Mouse (Mus musculus): ENCODE data around the gene 1700066M21Rik. TPM values are rescaled to one million over a fixed set of nuclear protein-coding genes. Genes with fewer than 3 reads are reported as not detected.

Gene 1700066M21Rik
- polyA plus RNA-seq, 1 experiment from 2014 or later = 13.4 TPM

- H3K9ac ChIP-seq = no peak overlapping the region
- WGBS = 91% methylated on average over 2 of the region's 2 CpGs
- H3K36me3 ChIP-seq = peaks cover 36% of the 10 kb centered on the region
- no peak overlapping the region for H3K4me2 ChIP-seq (replicated peaks)
- no peak overlapping the region for H3K4me3 ChIP-seq
- H3K9me3 ChIP-seq = no peaks in the 10 kb centered on the region
- ATAC-seq (ENCODE audit: insufficient number of reproducible peaks, insufficient read depth, low FRiP score, low TSS enrichment) = no peak
- no peaks in the 10 kb centered on the region for H3K27me3 ChIP-seq
- peaks cover 6% of the 10 kb centered on the region; the same call in 1 of the 2 replicates for H3K4me1 ChIP-seq
- no peak overlapping the region for H3K27ac ChIP-seq
Observed at GRCm38 (mm10) chr1:57400877-57401276, 23.5 kb downstream of the 1700066M21Rik start.

GRCm38 (mm10) chr1:57402116-57402515, 24.7 kb downstream of the 1700066M21Rik start:
- 91% methylated on average over 5 of the region's 5 CpGs for WGBS
- Histone ChIP-seq H3K9ac (no peak overlapping the region), H3K9me3 (no peaks in the 10 kb centered on the region), H3K4me2 (replicated peaks) (no peak overlapping the region), H3K4me1 (peaks cover 6% of the 10 kb centered on the region; the same call in 1 of the 2 replicates), H3K27ac (no peak overlapping the region), H3K4me3 (no peak overlapping the region), H3K27me3 (no peaks in the 10 kb centered on the region), H3K36me3 (peaks cover 26% of the 10 kb centered on the region)
- no peak for ATAC-seq (ENCODE audit: insufficient number of reproducible peaks, insufficient read depth, low FRiP score, low TSS enrichment)

GRCm38 (mm10) chr1:57406187-57407151, 29.0 kb downstream of the 1700066M21Rik start, which contains the start of the genes Maip1 and Tyw5:
Maip1 (plus strand) TSS chr1:57406328.
Tyw5 (minus strand) TSS chr1:57407101.
- Histone ChIP-seq H3K9ac (peak within 1 kb of the TSS; percentile 83), H3K36me3 (peaks cover 2% of the 10 kb centered on the region; the same call in 1 of the 2 replicates), H3K9me3 (no peaks in the 10 kb centered on the region), H3K4me2 (replicated peaks) (peak within 1 kb of the TSS; percentile 73), H3K4me1 (peaks cover 24% of the 10 kb centered on the region), H3K27ac (peak within 1 kb of the TSS; percentile 93), H3K27me3 (no peaks in the 10 kb centered on the region), H3K4me3 (peak within 1 kb of the TSS; percentile 77)
- ATAC-seq (ENCODE audit: insufficient number of reproducible peaks, insufficient read depth, low FRiP score, low TSS enrichment) = peak; percentile 75; the same call in 1 of the 2 replicates
- under 1% methylated on average over 72 of the region's 72 CpGs for WGBS

GRCm38 (mm10) chr1:57408994-57409393, 31.6 kb downstream of the 1700066M21Rik start:
- no peaks in the 10 kb centered on the region for H3K27me3 ChIP-seq
- H3K27ac ChIP-seq = no peak overlapping the region
- no peak for ATAC-seq (ENCODE audit: insufficient number of reproducible peaks, insufficient read depth, low FRiP score, low TSS enrichment)
- H3K9me3 ChIP-seq = no peaks in the 10 kb centered on the region
- no peak overlapping the region for H3K4me3 ChIP-seq
- peaks cover 16% of the 10 kb centered on the region for H3K36me3 ChIP-seq
- peak overlapping the region; percentile 73; the same call in 1 of the 2 replicates for H3K4me2 ChIP-seq (replicated peaks)
- WGBS = 79% methylated on average over 2 of the region's 2 CpGs
- no peak overlapping the region for H3K9ac ChIP-seq
- H3K4me1 ChIP-seq = peaks cover 24% of the 10 kb centered on the region

GRCm38 (mm10) chr1:57413397-57413796, 36.0 kb downstream of the 1700066M21Rik start:
- WGBS = 72% methylated on average over 2 of the region's 2 CpGs
- peaks cover 42% of the 10 kb centered on the region for H3K36me3 ChIP-seq

GRCm38 (mm10) chr1:57423696-57424095, 46.3 kb downstream of the 1700066M21Rik start:
- ATAC-seq (ENCODE audit: insufficient number of reproducible peaks, insufficient read depth, low FRiP score, low TSS enrichment) = no peak
- H3K36me3 ChIP-seq = no peaks in the 10 kb centered on the region
- H3K9ac ChIP-seq = no peak overlapping the region
- H3K4me2 ChIP-seq (replicated peaks) = no peak overlapping the region
- no peaks in the 10 kb centered on the region for H3K9me3 ChIP-seq
- no peaks in the 10 kb centered on the region for H3K27me3 ChIP-seq
- no peaks in the 10 kb centered on the region for H3K4me1 ChIP-seq
- WGBS = 5% methylated on average over 1 of the region's 1 CpGs
- no peak overlapping the region for H3K4me3 ChIP-seq
- no peak overlapping the region for H3K27ac ChIP-seq

More at GRCm38 (mm10) chr1:57413397-57413796, 36.0 kb downstream of the 1700066M21Rik start:
- ATAC-seq (ENCODE audit: insufficient number of reproducible peaks, insufficient read depth, low FRiP score, low TSS enrichment) = no peak
- no peaks in the 10 kb centered on the region for H3K9me3 ChIP-seq
- no peak overlapping the region for H3K9ac ChIP-seq
- H3K4me2 ChIP-seq (replicated peaks) = no peak overlapping the region
- no peak overlapping the region for H3K27ac ChIP-seq
- H3K4me1 ChIP-seq = peaks cover 9% of the 10 kb centered on the region
- H3K27me3 ChIP-seq = no peaks in the 10 kb centered on the region
- H3K4me3 ChIP-seq = no peak overlapping the region

GRCm38 (mm10) chr1:57428368-57429308, 51.2 kb downstream of the 1700066M21Rik start:
- H3K36me3 ChIP-seq = no peaks in the 10 kb centered on the region
- no peaks in the 10 kb centered on the region for H3K27me3 ChIP-seq
- ATAC-seq (ENCODE audit: insufficient number of reproducible peaks, insufficient read depth, low FRiP score, low TSS enrichment) = peak; percentile 66; the same call in 1 of the 2 replicates
- H3K27ac ChIP-seq = 0 out of 2 replicates have a peak overlapping the region, but pooled peaks have one; percentile 11
- no peaks in the 10 kb centered on the region for H3K9me3 ChIP-seq
- H3K4me2 ChIP-seq (replicated peaks) = peak overlapping the region; percentile 37
- no peak overlapping the region for H3K4me3 ChIP-seq
- no peak overlapping the region for H3K9ac ChIP-seq
- H3K4me1 ChIP-seq = peaks cover 9% of the 10 kb centered on the region; the same call in 1 of the 2 replicates
- WGBS = 45% methylated on average over 16 of the region's 16 CpGs

- peak overlapping the region; percentile 41 for H3K4me2 ChIP-seq (replicated peaks)
- H3K36me3 ChIP-seq = no peaks in the 10 kb centered on the region
- under 1% methylated on average over 12 of the region's 12 CpGs for WGBS
- peaks cover 9% of the 10 kb centered on the region; the same call in 1 of the 2 replicates for H3K4me1 ChIP-seq
- peak overlapping the region; percentile 12; the same call in 1 of the 2 replicates for H3K27ac ChIP-seq
- ATAC-seq (ENCODE audit: insufficient number of reproducible peaks, insufficient read depth, low FRiP score, low TSS enrichment) = 0 out of 2 replicates have a peak, but pooled peaks have one; percentile 19
- H3K9ac ChIP-seq = no peak overlapping the region
- no peak overlapping the region for H3K4me3 ChIP-seq
- H3K9me3 ChIP-seq = no peaks in the 10 kb centered on the region
- no peaks in the 10 kb centered on the region for H3K27me3 ChIP-seq
Observed at GRCm38 (mm10) chr1:57429786-57430483, 52.5 kb downstream of the 1700066M21Rik start.

- Histone ChIP-seq H3K4me3 (no peak overlapping the region), H3K9ac (no peak overlapping the region), H3K9me3 (no peaks in the 10 kb centered on the region), H3K27ac (no peak overlapping the region), H3K4me2 (replicated peaks) (no peak overlapping the region), H3K4me1 (peaks cover 20% of the 10 kb centered on the region; the same call in 1 of the 2 replicates), H3K36me3 (no peaks in the 10 kb centered on the region), H3K27me3 (no peaks in the 10 kb centered on the region)
- ATAC-seq (ENCODE audit: insufficient number of reproducible peaks, insufficient read depth, low FRiP score, low TSS enrichment) = no peak
- 94% methylated on average over 7 of the region's 7 CpGs for WGBS
Observed at GRCm38 (mm10) chr1:57433141-57433540, 55.7 kb downstream of the 1700066M21Rik start.
